Mouse (Mus musculus): ENCODE data around the gene Gvin1. TPM values are rescaled to one million over a fixed set of nuclear protein-coding genes. Genes with fewer than 3 reads are reported as not detected.
A peak's percentile ranks its signal among the peaks of the same experiment; 100 is the strongest.
"Not testable (repeated sequence)": the region's sequence is repeated elsewhere in the genome, so short reads cannot be mapped to it uniquely, and the experiment has no call there.

Gvin1 gene
- 0.19 TPM in 1 of 2 replicates, not detected in the other for polyA plus RNA-seq (2016; fragmentation: Nextera tagmentation; extraction: Ambion mirVana)

DNA sequence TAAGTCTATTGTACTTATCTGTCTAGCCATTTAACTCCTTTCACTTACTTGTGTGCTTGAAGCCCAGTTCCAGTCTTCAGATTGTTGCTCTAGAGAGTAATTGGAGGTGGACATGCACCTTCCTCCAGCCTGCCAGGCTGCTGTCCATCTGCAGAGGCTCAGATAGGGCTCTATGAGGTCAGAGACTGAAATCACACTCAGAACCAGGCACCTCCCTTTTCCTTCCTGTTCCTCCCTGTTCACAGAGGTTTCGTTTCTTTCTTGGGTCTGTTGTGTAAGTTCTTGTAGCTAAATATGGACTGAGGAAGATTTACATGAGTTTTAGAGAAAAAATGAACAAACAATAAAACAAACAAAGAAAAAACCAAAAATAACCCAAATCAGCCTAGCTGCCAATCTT is at the start of gene Gvin1:
Gene Gvin1 (minus strand): TSS at position 150 of the 400 bp plus-strand sequence.
- 100% methylated on average over 1 of the region's 1 CpGs for WGBS
- not testable (repeated sequence) for ATAC-seq (ENCODE audit: low FRiP score, low read depth)

DNA sequence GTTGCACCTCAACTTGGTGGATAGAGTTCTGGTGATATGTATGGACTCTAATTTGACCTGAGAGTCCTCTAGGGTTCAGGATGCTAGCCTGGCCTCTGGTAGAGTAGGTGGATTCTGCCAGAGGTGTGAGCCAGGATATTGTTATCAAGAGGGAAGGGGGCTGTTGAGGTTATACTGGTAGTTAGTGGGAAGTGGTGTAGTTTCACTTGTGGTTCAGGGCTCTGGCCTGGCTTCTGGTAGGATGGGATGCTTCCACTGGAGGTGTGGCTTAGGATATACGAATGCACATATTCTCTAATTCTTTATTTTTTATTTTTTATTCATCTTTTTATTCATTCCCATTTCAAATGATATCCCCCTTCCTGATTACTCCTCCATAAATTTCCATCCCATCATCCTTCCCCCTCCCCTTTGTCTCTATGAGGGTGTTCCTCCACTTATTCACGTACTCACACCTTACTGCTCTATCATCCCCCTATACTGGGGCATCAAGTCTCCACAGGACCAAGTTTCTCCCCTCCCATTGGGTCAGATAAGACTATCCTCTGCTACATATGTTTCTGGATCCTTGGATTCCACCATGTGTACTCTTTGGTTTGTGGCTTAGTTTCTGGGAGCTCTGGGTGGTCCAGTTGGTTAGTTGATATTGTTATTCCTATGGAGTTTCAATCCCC is 36.9 kb upstream of the Gvin1 start:
- Histone ChIP-seq H3K27ac (no peak overlapping the region), H3K27me3 (replicated peaks) (no peaks in the 10 kb centered on the region), H3K36me3 (no peaks in the 10 kb centered on the region), H3K4me1 (no peaks in the 10 kb centered on the region), H3K9ac (no peak overlapping the region), H3K4me2 (replicated peaks) (no peak overlapping the region), H3K4me3 (no peak overlapping the region), H3K9me3 (0 out of 2 replicates have a peak, but pooled peaks cover 5% of the 10 kb centered on the region)
- no peak; the same call in 1 of the 2 replicates for ATAC-seq (ENCODE audit: low FRiP score, low read depth)
- 84% methylated on average over 2 of the region's 2 CpGs for WGBS

More for the DNA sequence above, at the start of gene Gvin1:
- not testable (repeated sequence) for H3K4me2 ChIP-seq (replicated peaks); H3K27ac ChIP-seq; H3K9me3 ChIP-seq; H3K4me1 ChIP-seq; H3K36me3 ChIP-seq; H3K9ac ChIP-seq; H3K27me3 ChIP-seq (replicated peaks); H3K4me3 ChIP-seq

DNA sequence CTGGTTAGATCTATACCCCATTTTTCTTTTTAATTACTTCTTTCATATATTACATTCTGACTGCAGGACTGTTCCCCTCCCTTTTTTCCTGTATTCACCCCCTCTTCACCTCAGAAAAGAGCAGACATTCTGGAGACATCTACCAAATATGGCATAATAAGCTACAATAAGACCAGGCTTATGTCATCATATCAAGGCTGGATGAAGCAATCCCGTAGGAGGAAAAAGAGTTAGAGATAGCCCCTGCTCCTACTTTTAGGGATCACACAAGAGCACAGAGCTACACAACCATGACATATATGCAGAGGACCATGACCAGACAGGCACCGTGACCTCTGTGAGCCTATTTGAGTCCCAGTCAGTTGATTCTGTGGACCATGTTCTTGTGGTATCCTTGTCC is 33.8 kb upstream of the Gvin1 start:
- Histone ChIP-seq H3K27me3 (replicated peaks) (no peaks in the 10 kb centered on the region), H3K27ac (no peak overlapping the region), H3K4me2 (replicated peaks) (no peak overlapping the region), H3K4me1 (no peaks in the 10 kb centered on the region), H3K4me3 (no peak overlapping the region), H3K9ac (no peak overlapping the region), H3K9me3 (0 out of 2 replicates have a peak, but pooled peaks cover 5% of the 10 kb centered on the region), H3K36me3 (no peaks in the 10 kb centered on the region)
- no peak for ATAC-seq (ENCODE audit: low FRiP score, low read depth)
- 92% methylated on average over 2 of the region's 2 CpGs for WGBS

DNA sequence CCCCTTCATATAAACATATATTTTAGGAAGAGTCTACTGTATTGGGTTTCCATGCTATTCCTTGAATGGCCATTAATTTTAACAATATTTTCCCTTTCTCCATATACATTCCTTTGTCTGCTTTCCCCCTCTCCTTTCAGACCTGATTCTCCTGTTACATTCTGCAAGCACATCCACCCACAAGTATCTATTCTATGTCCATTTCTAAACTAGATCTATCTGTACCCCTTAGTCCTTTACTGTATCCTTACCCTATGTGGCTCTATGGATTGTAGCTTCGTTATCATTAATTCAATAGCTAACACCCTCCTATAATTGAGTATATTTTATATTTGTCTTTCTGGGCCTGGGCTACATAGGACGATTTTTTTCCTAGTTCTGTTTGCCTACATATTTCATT is 33.1 kb upstream of the Gvin1 start:
- 83% methylated on average over 2 of the region's 2 CpGs for WGBS
- Histone ChIP-seq H3K27ac (no peak overlapping the region), H3K36me3 (no peaks in the 10 kb centered on the region), H3K4me2 (replicated peaks) (no peak overlapping the region), H3K4me1 (no peaks in the 10 kb centered on the region), H3K4me3 (no peak overlapping the region), H3K27me3 (replicated peaks) (no peaks in the 10 kb centered on the region), H3K9me3 (0 out of 2 replicates have a peak, but pooled peaks cover 1% of the 10 kb centered on the region), H3K9ac (no peak overlapping the region)
- no peak for ATAC-seq (ENCODE audit: low FRiP score, low read depth)

DNA sequence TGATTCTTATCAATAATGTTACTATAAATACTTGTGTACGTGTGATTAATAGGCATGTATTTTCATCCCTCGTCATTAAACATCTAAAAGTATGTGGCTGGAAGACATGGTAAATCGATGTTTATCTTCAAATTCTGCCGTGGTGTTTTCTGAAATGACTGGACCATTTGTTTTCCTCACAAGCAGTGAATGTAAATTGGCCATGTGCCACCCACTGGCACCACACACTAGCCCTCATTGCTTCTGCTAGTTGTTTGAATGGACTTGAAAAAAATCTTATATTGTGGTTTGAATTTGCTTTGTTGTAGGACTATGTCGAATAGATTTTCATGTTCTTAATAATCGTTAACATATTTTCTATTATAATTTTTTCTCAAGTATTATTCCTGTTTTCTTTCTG is 30.5 kb upstream of the Gvin1 start:
- Histone ChIP-seq H3K9me3 (no peaks in the 10 kb centered on the region), H3K4me3 (no peak overlapping the region), H3K27ac (no peak overlapping the region), H3K9ac (no peak overlapping the region), H3K4me2 (replicated peaks) (no peak overlapping the region), H3K36me3 (no peaks in the 10 kb centered on the region), H3K27me3 (replicated peaks) (no peaks in the 10 kb centered on the region), H3K4me1 (no peaks in the 10 kb centered on the region)
- 90% methylated on average over 6 of the region's 6 CpGs for WGBS
- no peak for ATAC-seq (ENCODE audit: low FRiP score, low read depth)

DNA sequence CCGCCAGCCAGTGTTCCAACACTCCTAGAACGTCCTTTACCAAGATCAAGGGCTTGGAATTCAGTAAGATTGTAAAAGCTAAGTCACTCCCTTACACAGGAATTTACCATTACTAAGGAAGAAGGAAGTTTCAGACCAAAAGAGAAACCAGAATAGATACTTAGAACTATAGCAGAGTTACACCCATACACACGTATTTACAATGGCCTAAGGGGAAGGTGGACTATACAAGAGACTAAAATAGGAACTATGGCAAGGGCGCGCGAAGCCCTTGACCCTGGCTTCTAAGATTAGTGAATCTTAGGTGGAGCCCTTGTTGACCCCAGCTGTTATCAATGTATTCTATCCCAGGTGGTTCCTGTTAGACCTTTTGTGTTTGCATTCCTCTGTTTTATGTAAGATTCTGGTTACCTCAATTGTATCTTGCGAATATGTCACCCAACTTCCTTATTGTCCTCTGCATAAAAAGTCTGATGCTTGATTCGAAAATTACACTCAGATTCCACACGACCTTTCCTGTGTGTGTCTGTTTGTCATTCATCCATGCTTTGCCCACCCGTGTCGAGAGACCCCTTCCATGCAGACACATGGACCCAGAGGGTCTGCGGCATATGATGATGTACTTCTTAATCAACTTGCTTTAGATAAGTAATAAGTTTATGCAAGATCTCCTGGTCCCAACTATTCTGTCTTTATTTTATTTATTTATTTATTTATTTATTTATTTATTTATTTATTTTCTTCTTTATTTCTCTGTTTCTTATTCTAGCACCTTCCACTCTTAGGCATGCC is 25.6 kb upstream of the Gvin1 start:
- not testable (repeated sequence) for H3K4me1 ChIP-seq; H3K4me2 ChIP-seq (replicated peaks); H3K36me3 ChIP-seq; H3K4me3 ChIP-seq; H3K27ac ChIP-seq; H3K9ac ChIP-seq; H3K27me3 ChIP-seq (replicated peaks); ATAC-seq (ENCODE audit: low FRiP score, low read depth); H3K9me3 ChIP-seq
- WGBS: 93% methylated on average over 12 of the region's 12 CpGs

DNA sequence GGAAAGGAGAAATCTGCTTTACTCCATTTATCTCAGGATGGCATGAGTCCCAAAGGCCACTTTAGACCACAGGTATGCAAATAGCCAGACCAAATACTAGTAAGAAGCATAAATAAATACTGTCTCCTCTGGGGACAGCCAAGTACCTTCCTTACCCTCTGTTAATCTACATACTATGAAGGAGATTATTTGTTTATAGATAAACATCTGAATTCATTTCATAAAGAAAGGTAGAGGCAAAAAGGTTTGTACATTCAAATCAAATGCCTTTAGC is 22.0 kb upstream of the Gvin1 start:
- Histone ChIP-seq H3K9me3 (0 out of 2 replicates have a peak, but pooled peaks cover 2% of the 10 kb centered on the region), H3K9ac (no peak overlapping the region), H3K27me3 (replicated peaks) (no peaks in the 10 kb centered on the region), H3K36me3 (no peaks in the 10 kb centered on the region), H3K4me3 (no peak overlapping the region), H3K4me1 (no peaks in the 10 kb centered on the region), H3K27ac (no peak overlapping the region), H3K4me2 (replicated peaks) (no peak overlapping the region)
- no peak for ATAC-seq (ENCODE audit: low FRiP score, low read depth)

DNA sequence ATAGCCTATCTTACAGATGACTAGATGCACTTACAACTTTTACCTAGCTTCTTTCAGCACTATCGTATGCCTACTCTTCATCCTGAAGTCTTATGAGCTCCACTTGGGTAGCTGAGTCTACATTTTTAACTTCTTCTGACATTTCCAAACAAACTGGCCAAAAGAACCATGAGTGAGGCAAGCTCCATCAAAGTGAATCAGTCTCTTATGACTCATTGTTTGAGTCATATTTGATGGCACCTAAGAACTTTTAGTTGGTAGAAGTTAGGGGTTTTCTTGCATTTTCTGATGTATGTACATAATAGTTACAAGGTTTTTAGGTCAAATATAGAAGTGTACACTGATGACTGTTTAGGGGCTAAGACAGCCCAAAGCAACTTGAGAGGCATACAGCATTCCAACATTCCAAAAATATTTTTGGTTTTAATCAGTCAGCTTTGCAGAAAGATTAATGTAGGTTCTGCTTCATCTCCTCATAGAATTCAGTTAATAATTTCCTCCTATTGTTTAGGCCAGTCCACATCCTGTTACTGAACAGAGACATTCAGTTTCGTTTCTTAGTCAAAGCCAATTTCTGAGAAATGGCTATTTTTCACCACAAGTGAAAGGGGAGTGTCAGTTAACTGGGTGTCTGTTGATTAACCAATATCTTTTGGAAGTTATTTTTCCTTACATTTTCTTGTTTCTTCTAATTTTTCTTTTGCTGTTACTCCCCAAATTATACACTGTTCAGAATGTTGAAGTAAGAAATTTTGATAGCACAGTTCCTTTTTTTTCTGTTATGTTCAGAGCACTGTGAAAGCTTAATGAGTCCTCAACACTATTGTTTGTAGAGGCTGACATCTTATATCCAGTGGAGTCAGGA is 21.4 kb upstream of the Gvin1 start:
- ATAC-seq (ENCODE audit: low FRiP score, low read depth): no peak
- Histone ChIP-seq H3K27me3 (replicated peaks) (no peaks in the 10 kb centered on the region), H3K4me1 (no peaks in the 10 kb centered on the region), H3K4me2 (replicated peaks) (no peak overlapping the region), H3K9me3 (0 out of 2 replicates have a peak, but pooled peaks cover 2% of the 10 kb centered on the region), H3K9ac (no peak overlapping the region), H3K27ac (no peak overlapping the region), H3K4me3 (no peak overlapping the region), H3K36me3 (no peaks in the 10 kb centered on the region)
- 73% methylated on average over 2 of the region's 2 CpGs for WGBS

DNA sequence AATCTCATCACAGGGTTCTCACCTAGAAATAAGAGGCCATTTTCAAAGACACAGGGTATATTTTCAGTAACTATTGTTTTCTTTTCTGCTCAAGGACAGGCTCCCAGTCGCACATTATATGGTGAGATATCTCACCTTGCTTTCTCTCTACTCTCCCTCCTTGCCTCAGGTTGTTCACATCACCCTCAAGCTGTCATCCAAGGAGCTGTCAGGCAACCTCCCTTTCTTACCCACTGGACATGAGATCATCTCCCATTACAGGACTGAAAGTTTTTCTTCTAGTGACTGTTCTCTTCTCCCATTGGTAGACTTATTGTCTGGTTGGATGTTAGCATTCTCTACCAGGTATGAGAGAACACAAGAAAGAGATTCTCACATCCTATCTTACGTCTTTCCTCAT is 20.5 kb upstream of the Gvin1 start:
- no peaks in the 10 kb centered on the region for H3K4me1 ChIP-seq
- H3K4me3 ChIP-seq: no peak overlapping the region
- no peak overlapping the region for H3K4me2 ChIP-seq (replicated peaks)
- H3K36me3 ChIP-seq: no peaks in the 10 kb centered on the region
- no peak overlapping the region for H3K9ac ChIP-seq
- H3K27me3 ChIP-seq (replicated peaks): no peaks in the 10 kb centered on the region
- no peak for ATAC-seq (ENCODE audit: low FRiP score, low read depth)
- 81% methylated on average over 2 of the region's 2 CpGs for WGBS
- H3K9me3 ChIP-seq: 0 out of 2 replicates have a peak, but pooled peaks cover 2% of the 10 kb centered on the region
- H3K27ac ChIP-seq: no peak overlapping the region

DNA sequence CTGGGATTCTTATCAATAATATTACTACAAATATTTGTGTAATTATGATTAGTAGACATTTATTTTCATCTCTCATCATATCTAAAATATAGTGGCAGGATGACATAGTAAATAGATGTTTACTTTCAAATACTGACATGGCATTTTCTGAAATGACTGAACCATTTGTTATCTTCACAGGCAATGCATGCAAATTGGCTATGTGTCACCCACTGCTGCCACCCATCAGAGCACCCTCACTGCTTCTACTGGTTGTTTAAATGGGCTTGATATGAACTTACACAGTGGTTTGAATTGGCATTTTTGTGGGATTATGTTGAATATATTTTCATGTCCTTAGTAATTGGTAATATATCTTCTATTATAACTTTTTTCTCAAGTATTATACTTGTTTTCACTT is 784 bp upstream of the Gvin1 start:
- H3K36me3 ChIP-seq; H3K27ac ChIP-seq; H3K4me1 ChIP-seq; H3K4me3 ChIP-seq; H3K9me3 ChIP-seq; H3K27me3 ChIP-seq (replicated peaks); H3K9ac ChIP-seq; H3K4me2 ChIP-seq (replicated peaks); ATAC-seq (ENCODE audit: low FRiP score, low read depth): not testable (repeated sequence)

DNA sequence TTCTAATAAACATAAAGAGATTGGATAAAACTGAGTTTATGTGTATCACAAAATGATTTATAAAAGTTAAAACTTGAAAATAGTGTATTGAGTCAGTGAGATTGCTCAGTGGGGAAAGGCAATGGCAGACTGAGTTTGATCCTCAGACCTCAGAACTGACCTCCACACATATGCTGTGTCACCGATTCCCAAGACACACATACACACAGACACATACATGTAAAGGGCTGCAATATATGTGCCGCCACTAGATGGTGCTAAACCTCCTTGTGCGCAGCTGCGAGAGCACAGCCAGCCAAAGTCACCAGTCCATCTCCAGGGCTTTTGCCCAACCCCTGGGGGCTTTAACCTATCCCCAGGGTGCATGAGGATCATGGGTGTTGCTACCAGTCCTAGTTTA is 1.4 kb downstream of the Gvin1 start:
- ATAC-seq (ENCODE audit: low FRiP score, low read depth): peak; percentile 86; the same call in 1 of the 2 replicates
- not testable (repeated sequence) for H3K4me3 ChIP-seq
- WGBS: no CpG with 5 or more reads among the region's 4 CpGs

DNA sequence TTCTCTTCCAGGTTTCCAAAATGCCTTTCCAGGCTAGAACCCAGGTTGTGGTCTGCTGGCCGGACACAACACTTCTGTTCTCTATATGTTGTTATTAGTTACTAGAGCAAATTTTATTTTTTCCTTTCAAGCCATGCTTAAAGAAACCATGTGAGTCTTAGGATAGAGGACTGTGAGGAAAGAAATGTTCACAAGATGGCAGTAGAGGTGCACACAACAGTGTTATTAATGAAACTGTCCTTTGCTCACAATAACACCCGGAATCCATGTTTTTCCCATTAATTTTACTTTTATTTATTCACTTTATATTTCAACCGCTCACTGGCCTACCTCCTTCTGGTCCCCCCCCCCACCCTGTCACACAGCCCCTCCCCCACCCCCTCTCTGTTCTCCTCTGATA is 8.5 kb downstream of the Gvin1 start:
- not testable (repeated sequence) for H3K4me2 ChIP-seq (replicated peaks); H3K9ac ChIP-seq; H3K27ac ChIP-seq; ATAC-seq (ENCODE audit: low FRiP score, low read depth); H3K4me3 ChIP-seq; H3K36me3 ChIP-seq; H3K9me3 ChIP-seq; H3K4me1 ChIP-seq; H3K27me3 ChIP-seq (replicated peaks)
- 90% methylated on average over 2 of the region's 3 CpGs for WGBS

More for the DNA sequence above, 1.4 kb downstream of the Gvin1 start:
- H3K27me3 ChIP-seq (replicated peaks); H3K4me1 ChIP-seq; H3K9me3 ChIP-seq; H3K9ac ChIP-seq; H3K27ac ChIP-seq; H3K4me2 ChIP-seq (replicated peaks); H3K36me3 ChIP-seq: not testable (repeated sequence)
